Mouse (Mus musculus) megakaryocyte, embryonic 14.5 days (primary cell): ENCODE results near the gene Ube2b. TPM values are rescaled to one million over a fixed set of nuclear protein-coding genes. Genes with fewer than 3 reads are reported as not detected.

Experiments
- H3K27me3 ChIP-seq: replicated peaks from 2 replicates; pipeline ENCODE3; 2012; ENCODE audit warnings: inconsistent platforms
- H3K36me3 ChIP-seq: replicated peaks from 2 replicates; pipeline ENCODE3; 2012; ENCODE audit warnings: low read length, inconsistent platforms, mixed read lengths
- H3K4me1 ChIP-seq: 2 replicates; pipeline ENCODE4 v1.6.1; 2012; ENCODE audit warnings: inconsistent platforms
- H3K4me3 ChIP-seq: replicated peaks from 2 replicates; pipeline ENCODE3; 2012; ENCODE audit warnings: moderate library complexity, mild to moderate bottlenecking, inconsistent platforms
- H3K9me3 ChIP-seq: 2 replicates; pipeline ENCODE4 v1.6.1; 2012; ENCODE audit warnings: inconsistent platforms
- FLI1 ChIP-seq: IDR thresholded peaks from 2 replicates; pipeline ENCODE4 v1.6.1; 2012; ENCODE audit warnings: low read length, inconsistent platforms, mixed read lengths
- GATA1 ChIP-seq: IDR thresholded peaks from 3 replicates; pipeline ENCODE4 v1.6.1; 2012; ENCODE audit warnings: mixed read lengths, low read length, inconsistent platforms, borderline replicate concordance
- polyA plus RNA-seq: library from polyadenylated mRNA; stranded (reverse); fragments of >175 nt; gene quantifications from 2 replicates; pipeline ENCODE4 v1.2.3, GENCODE M21; 2012; ENCODE audit warnings: low replicate concordance; ENCODE audit not compliant: insufficient read depth

Gene Ube2b
- polyA plus RNA-seq, 1 experiment, result 171 TPM

- TF ChIP-seq FLI1, result no peak
- no peak for TF ChIP-seq GATA1
- Histone ChIP-seq H3K27me3 (no peaks in the 10 kb centered on the region), H3K9me3 (peaks cover 3% of the 10 kb centered on the region; the same call in 1 of the 2 replicates), H3K36me3 (peaks cover 50% of the 10 kb centered on the region), H3K4me3 (peak overlapping the region; percentile 59), H3K4me1 (peaks cover 51% of the 10 kb centered on the region)
Measured at GRCm38 (mm10) chr11:51968896-51969295, 31.7 kb downstream of the Ube2b start.

- H3K4me3 ChIP-seq, result peak within 1 kb of the TSS; percentile 99
- H3K4me1 ChIP-seq, result peaks cover 52% of the 10 kb centered on the region
- H3K36me3 ChIP-seq, result peaks cover 39% of the 10 kb centered on the region
- no peaks in the 10 kb centered on the region for H3K27me3 ChIP-seq
- no peaks in the 10 kb centered on the region for H3K9me3 ChIP-seq
- TF ChIP-seq FLI1, result no peak
- TF ChIP-seq GATA1, result no peak
Measured at GRCm38 (mm10) chr11:51967443-51968401, 32.8 kb downstream of the Ube2b start, which contains the start of gene Cdkn2aipnl. Gene Cdkn2aipnl, plus strand, starts transcription at chr11:51967661.

- peaks cover 56% of the 10 kb centered on the region for H3K4me1 ChIP-seq
- no peak overlapping the region for H3K4me3 ChIP-seq
- no peak for TF ChIP-seq GATA1
- TF ChIP-seq FLI1, result no peak
- H3K9me3 ChIP-seq, result no peaks in the 10 kb centered on the region
- H3K36me3 ChIP-seq, result peaks cover 28% of the 10 kb centered on the region
- H3K27me3 ChIP-seq, result no peaks in the 10 kb centered on the region
Measured at GRCm38 (mm10) chr11:51966651-51967050, 33.9 kb downstream of the Ube2b start.

DNA sequence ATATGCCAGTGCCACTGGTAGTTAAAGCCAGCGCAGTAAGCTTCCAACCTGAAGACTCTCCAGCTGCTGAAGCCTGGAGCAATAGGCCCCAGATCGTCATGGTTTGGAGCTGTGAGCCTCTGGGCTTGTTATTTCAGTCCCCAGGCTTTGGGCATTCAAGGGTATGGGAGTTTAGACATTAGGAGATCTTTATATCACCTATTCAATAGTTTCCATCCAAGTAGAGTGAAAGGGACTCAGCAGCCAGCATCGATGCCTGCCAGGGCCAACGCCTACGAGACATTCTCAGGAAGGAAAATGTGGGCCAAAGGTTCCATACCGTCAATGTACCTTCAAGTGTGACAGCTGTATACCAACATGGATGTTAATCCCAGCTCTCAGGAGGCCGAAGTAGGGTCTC is 38.3 kb downstream of the Ube2b start:
- Histone ChIP-seq H3K36me3 (no peaks in the 10 kb centered on the region), H3K9me3 (peaks cover 12% of the 10 kb centered on the region), H3K27me3 (peaks cover 4% of the 10 kb centered on the region), H3K4me1 (peaks cover 21% of the 10 kb centered on the region), H3K4me3 (no peak overlapping the region)
- no peak for TF ChIP-seq FLI1

DNA sequence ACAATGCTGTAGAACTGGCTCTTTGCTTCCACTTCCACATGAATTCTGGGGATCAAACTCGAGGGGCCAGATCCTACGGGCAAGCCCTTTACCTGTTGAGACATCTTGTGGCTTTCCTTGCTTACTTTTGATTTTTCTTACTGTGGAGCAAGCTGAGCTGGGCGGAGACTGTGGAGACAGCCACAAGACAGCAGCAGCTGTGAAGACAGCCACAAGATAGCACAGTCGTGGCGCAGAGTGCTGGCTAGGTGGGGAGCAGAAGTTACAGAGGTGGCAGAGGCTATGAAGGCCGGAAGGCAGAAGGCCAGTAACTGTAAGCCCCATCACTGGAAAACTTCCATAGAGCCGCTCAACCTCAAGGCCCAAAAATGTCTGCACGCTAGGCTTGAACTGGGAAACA is 38.8 kb downstream of the Ube2b start:
- Histone ChIP-seq H3K4me3 (no peak overlapping the region), H3K4me1 (peaks cover 16% of the 10 kb centered on the region), H3K9me3 (peaks cover 12% of the 10 kb centered on the region), H3K27me3 (peaks cover 4% of the 10 kb centered on the region), H3K36me3 (no peaks in the 10 kb centered on the region)
- TF ChIP-seq GATA1, result no peak
- no peak for TF ChIP-seq FLI1

DNA sequence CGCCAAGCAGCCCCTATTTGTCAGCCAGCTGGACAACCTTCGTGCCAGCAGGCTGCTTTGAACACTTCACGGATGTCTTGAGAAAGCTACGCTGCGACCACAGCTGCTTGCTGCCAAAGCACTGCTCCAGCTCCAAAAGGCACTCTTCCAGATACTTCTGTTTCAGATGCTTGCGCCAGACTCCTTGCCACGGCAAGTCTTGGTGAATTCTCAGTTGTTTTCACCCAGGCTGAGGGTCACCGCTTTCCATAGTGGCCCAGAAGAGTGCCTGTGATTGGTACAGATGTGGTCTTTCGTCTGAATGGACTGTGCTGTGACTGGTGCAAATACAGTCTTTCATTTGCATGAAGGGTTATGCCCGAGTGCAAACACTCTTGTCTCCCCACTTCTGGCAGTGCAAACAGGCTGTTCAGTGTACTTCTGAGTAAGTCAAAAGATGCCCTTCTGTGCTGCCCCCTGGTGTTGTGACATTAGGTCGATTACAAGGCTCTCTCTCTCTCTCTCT is 39.5 kb downstream of the Ube2b start:
- no peak for TF ChIP-seq GATA1
- no peak for TF ChIP-seq FLI1
- Histone ChIP-seq H3K4me3 (no peak overlapping the region), H3K36me3 (no peaks in the 10 kb centered on the region), H3K9me3 (peaks cover 12% of the 10 kb centered on the region), H3K4me1 (peaks cover 13% of the 10 kb centered on the region), H3K27me3 (peaks cover 9% of the 10 kb centered on the region)

- H3K27me3 ChIP-seq, result peaks cover 12% of the 10 kb centered on the region
- H3K36me3 ChIP-seq, result no peaks in the 10 kb centered on the region
- H3K4me3 ChIP-seq, result no peak overlapping the region
- H3K9me3 ChIP-seq, result peaks cover 12% of the 10 kb centered on the region
- TF ChIP-seq GATA1 (no peak), FLI1 (no peak)
- peaks cover 13% of the 10 kb centered on the region for H3K4me1 ChIP-seq
Measured at GRCm38 (mm10) chr11:51960061-51960460, 40.5 kb downstream of the Ube2b start.

GRCm38 (mm10) chr11:51959511-51959910 is 41.1 kb downstream of the Ube2b start:
- no peak overlapping the region for H3K4me3 ChIP-seq
- H3K4me1 ChIP-seq, result peaks cover 13% of the 10 kb centered on the region
- H3K27me3 ChIP-seq, result peaks cover 13% of the 10 kb centered on the region
- H3K9me3 ChIP-seq, result peaks cover 12% of the 10 kb centered on the region
- TF ChIP-seq GATA1 (no peak), FLI1 (no peak)
- no peaks in the 10 kb centered on the region for H3K36me3 ChIP-seq

DNA sequence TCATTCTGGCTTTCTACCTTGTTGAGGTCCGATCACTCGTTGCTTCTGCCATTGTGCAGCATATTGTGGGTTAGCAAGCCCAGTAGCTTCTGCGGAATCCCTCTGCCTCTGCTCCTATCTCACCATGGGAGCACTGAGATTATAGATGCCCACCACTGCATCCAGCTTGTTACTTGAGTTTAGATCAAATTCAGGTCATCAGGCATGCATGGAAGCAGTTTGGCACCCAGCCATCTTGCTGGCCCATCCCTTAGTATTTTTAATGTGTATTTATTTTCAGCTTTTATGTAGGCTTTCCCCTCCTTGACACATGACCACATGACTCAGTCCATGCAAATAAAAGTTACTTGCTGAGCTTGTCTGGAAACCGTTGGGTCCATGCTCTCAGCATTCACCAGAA is 42.8 kb downstream of the Ube2b start:
- TF ChIP-seq GATA1, result no peak
- no peak for TF ChIP-seq FLI1
- H3K36me3 ChIP-seq, result no peaks in the 10 kb centered on the region
- peaks cover 13% of the 10 kb centered on the region for H3K4me1 ChIP-seq
- H3K4me3 ChIP-seq, result no peak overlapping the region
- H3K9me3 ChIP-seq, result peaks cover 12% of the 10 kb centered on the region
- peaks cover 13% of the 10 kb centered on the region for H3K27me3 ChIP-seq

GRCm38 (mm10) chr11:51956112-51956511 is 44.5 kb downstream of the Ube2b start:
- H3K36me3 ChIP-seq, result no peaks in the 10 kb centered on the region
- H3K4me3 ChIP-seq, result no peak overlapping the region
- peaks cover 12% of the 10 kb centered on the region for H3K9me3 ChIP-seq
- no peak for TF ChIP-seq FLI1
- TF ChIP-seq GATA1, result no peak
- peaks cover 13% of the 10 kb centered on the region for H3K27me3 ChIP-seq
- peaks cover 16% of the 10 kb centered on the region for H3K4me1 ChIP-seq
